Mouse (Mus musculus): ENCODE measurements around the gene Anxa2. TPM values are rescaled to one million over a fixed set of nuclear protein-coding genes. Genes with fewer than 3 reads are reported as not detected.

Gene Anxa2
- polyA plus RNA-seq (2014; fragmentation: Nextera tagmentation; extraction: Ambion mirVana), result 109 and 118 TPM in 2 replicates

DNA sequence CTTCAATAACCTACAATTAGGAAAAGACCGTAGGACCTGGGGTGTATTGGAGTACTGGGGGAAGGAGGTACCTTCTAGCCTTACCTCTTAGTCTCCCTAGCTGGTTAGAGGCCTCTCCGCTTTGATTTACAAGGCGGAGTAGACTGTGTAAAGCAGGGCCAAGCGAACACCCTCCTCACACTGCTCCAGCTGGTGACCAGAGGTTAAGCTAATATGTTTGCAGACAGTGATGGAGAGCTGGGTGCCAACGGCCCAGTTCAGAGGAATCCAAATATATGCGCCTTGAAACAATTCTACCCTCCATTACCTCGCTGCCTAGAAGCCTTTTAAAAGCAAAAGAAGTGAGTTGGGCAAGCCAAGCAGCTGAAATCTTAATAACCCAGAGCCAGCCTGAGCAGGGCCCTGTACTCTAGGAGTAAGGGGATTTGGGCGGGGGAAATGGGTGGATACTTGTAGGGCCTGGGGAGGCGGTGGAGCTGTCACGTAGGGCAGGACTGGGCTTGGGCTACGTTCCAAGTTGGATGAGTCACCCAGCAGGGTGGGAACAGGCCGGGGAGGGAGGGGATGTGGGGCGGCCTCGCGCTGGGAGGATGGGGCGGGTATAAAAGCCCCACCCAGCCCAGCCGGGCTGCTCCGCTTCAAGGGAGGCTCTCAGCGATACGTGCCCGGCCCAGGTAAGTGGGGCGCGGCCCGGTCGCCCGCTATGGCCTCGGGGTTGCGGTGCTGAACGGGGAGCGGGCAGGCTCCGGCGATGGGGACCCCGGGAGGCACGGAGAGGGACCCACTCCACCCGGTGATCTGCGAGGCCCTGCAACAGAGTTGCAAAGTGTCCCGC is at the start of gene Anxa2:
Gene Anxa2, plus strand, starts transcription at position 555 of the 835 bp plus-strand sequence.
- peak; percentile 89 for ATAC-seq
- peak; percentile 89 for DNase-seq (ENCODE audit: low spot score)
- peaks cover 3% of the 10 kb centered on the region; the same call in 1 of the 2 replicates for H3K4me1 ChIP-seq (ENCODE audit: control insufficient read depth, insufficient read depth, low read length)
- peak within 1 kb of the TSS; percentile 52; the same call in 1 of the 2 replicates for H3K27ac ChIP-seq (ENCODE audit: low read depth, low read length)
- 10% methylated on average over 32 of the region's 37 CpGs for WGBS
- no peaks in the 10 kb centered on the region for H3K36me3 ChIP-seq (ENCODE audit: control insufficient read depth, insufficient read depth, low read length)
- H3K9me3 ChIP-seq (replicated peaks; ENCODE audit: control insufficient read depth, low read length), result no peaks in the 10 kb centered on the region
- H3K27me3 ChIP-seq (replicated peaks; ENCODE audit: control insufficient read depth, insufficient read depth, low read length), result 0 out of 2 replicates have a peak, but pooled peaks cover 10% of the 10 kb centered on the region
- peak within 1 kb of the TSS; percentile 78 for H3K4me2 ChIP-seq (ENCODE audit: low read length)
- peak within 1 kb of the TSS; percentile 62 for H3K9ac ChIP-seq (ENCODE audit: low read length)
- H3K4me3 ChIP-seq (ENCODE audit: low read depth, low read length), result peak within 1 kb of the TSS; percentile 37

DNA sequence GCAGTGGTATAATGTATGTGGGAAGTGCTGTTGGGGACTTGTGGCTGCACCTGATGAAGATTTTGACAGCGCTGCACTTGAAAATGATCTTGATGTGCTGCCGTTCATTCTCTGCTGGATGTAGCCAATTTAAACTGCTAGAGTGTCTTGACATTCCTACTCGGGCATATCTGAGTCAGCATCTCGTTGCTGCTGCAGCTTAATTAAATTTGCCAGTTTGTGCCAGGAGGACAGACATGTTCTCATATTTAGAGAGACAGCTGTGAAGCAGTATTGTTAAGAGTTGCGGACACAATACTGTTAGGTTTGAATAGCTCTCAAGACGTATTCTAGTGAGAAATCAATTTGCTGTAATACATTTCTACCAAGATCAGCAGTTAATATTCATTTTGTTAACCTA is 48.7 kb upstream of the Anxa2 start:
- Histone ChIP-seq H3K27me3 (replicated peaks; ENCODE audit: control insufficient read depth, insufficient read depth, low read length) (no peaks in the 10 kb centered on the region), H3K9ac (ENCODE audit: low read length) (no peak overlapping the region), H3K4me2 (ENCODE audit: low read length) (no peak overlapping the region), H3K27ac (ENCODE audit: low read depth, low read length) (no peak overlapping the region), H3K36me3 (ENCODE audit: control insufficient read depth, insufficient read depth, low read length) (peaks cover 5% of the 10 kb centered on the region; the same call in 1 of the 2 replicates), H3K4me3 (ENCODE audit: low read depth, low read length) (no peak overlapping the region), H3K4me1 (ENCODE audit: control insufficient read depth, insufficient read depth, low read length) (no peaks in the 10 kb centered on the region), H3K9me3 (replicated peaks; ENCODE audit: control insufficient read depth, low read length) (no peaks in the 10 kb centered on the region)
- ATAC-seq (no peak), DNase-seq (ENCODE audit: low spot score) (peak; percentile 11)
- 48% methylated on average over 6 of the region's 6 CpGs for WGBS

DNA sequence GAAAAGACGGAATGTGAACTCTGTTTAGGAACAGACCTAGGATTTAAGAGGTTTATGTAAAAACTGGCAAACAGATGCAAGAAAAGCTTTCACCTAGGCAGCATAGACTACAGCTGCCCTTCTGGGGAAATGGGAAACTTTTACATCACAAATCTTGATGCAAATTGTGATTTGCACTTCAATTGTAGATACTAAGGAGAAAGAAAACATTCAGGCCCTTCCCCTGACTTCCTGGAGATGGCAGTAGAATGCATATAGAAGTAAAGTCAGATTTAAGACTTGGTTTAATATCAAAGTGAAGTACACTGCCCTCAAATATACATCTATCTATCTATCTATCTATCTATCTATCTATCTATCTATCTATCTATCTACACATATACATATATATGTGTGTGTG is 33.9 kb upstream of the Anxa2 start:
- Histone ChIP-seq H3K4me1 (ENCODE audit: control insufficient read depth, insufficient read depth, low read length) (no peaks in the 10 kb centered on the region), H3K36me3 (ENCODE audit: control insufficient read depth, insufficient read depth, low read length) (peaks cover 50% of the 10 kb centered on the region), H3K27me3 (replicated peaks; ENCODE audit: control insufficient read depth, insufficient read depth, low read length) (no peaks in the 10 kb centered on the region), H3K9ac (ENCODE audit: low read length) (no peak overlapping the region), H3K4me2 (ENCODE audit: low read length) (no peak overlapping the region), H3K4me3 (ENCODE audit: low read depth, low read length) (no peak overlapping the region), H3K27ac (ENCODE audit: low read depth, low read length) (no peak overlapping the region), H3K9me3 (replicated peaks; ENCODE audit: control insufficient read depth, low read length) (no peaks in the 10 kb centered on the region)
- no peak for ATAC-seq
- DNase-seq (ENCODE audit: low spot score), result peak; percentile 16
- WGBS, result 91% methylated on average over 1 of the region's 1 CpGs

DNA sequence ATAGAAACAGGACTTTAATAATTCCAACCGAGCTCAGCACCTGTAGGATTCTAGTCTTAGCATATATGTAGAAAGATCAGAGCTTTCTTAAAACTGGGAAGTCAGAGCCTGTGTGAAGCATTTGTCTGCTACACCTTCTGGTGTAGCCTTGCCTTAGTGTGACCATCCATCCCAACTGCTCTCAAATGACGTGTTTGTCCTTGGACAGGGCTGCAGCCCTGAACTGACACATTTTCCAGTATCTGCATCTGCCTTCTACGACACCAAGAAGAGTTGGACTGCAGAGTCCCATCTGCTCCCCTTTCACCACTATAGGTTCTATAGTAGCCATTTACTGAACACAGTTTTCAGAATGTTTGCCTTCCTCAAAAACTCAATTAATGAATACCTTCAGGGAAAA is 22.9 kb upstream of the Anxa2 start:
- Histone ChIP-seq H3K4me2 (ENCODE audit: low read length) (no peak overlapping the region), H3K4me1 (ENCODE audit: control insufficient read depth, insufficient read depth, low read length) (peaks cover 7% of the 10 kb centered on the region; the same call in 1 of the 2 replicates), H3K4me3 (ENCODE audit: low read depth, low read length) (no peak overlapping the region), H3K9ac (ENCODE audit: low read length) (no peak overlapping the region), H3K27ac (ENCODE audit: low read depth, low read length) (no peak overlapping the region), H3K36me3 (ENCODE audit: control insufficient read depth, insufficient read depth, low read length) (peaks cover 36% of the 10 kb centered on the region), H3K27me3 (replicated peaks; ENCODE audit: control insufficient read depth, insufficient read depth, low read length) (no peaks in the 10 kb centered on the region), H3K9me3 (replicated peaks; ENCODE audit: control insufficient read depth, low read length) (no peaks in the 10 kb centered on the region)
- WGBS, result 83% methylated on average over 3 of the region's 3 CpGs
- ATAC-seq, result no peak
- no peak for DNase-seq (ENCODE audit: low spot score)

DNA sequence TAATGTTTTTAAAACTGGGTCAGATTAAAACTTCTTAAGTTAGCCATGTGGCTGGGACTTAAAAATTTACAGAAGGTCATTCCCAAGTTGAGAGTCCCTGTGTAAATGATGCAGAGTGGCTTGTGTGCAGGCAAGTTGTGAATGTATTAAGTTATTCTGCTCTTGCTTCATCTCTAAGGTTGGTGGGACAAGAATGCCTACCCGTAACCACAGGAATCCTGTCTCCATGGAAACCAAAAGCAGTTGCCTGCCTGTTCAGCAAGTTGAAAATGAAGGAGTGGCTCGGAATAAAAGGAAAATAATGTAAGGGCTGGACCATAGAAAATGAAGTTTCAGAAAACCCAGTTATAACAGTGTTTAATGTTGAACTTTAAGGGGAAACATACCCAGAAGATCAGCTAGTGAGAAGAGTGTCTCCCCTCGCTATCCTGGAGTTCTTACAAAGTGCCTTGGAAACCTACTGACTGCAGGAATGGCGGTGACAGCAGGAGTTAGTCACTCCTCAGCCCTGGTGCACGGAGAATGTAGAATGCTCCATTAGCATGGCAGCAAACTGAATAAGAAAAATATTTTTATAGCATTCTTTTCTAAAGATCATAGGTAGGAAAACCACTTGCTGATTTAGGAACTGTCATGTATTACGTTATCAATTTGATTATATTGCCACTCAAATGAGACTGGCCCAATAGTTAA is 21.4 kb upstream of the Anxa2 start:
- H3K9ac ChIP-seq (ENCODE audit: low read length), result no peak overlapping the region
- H3K4me2 ChIP-seq (ENCODE audit: low read length), result no peak overlapping the region
- 0 out of 2 replicates have a peak, but pooled peaks have one; percentile 46 for ATAC-seq

DNA sequence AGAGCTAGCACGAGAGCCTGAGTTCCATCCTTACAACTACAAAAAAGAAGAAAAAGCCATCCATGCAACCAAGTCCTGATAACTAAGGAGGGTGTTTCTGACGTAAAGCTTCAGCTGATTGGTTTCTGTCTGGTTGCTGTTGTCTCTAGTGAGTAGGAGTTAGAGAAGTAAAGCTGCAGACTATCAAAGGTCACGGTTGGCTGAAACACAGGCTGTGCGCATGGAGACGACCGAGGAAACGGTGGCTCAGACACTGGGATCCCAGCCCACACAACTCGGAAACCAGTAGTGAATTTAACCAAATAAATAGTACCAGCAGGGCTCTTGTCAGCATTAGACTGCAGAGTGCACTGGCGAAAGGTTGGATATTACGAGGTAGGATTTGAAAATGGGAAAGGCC is 18.2 kb upstream of the Anxa2 start:
- no peak overlapping the region for H3K4me3 ChIP-seq (ENCODE audit: low read depth, low read length)
- H3K36me3 ChIP-seq (ENCODE audit: control insufficient read depth, insufficient read depth, low read length), result peaks cover 10% of the 10 kb centered on the region
- no peaks in the 10 kb centered on the region for H3K27me3 ChIP-seq (replicated peaks; ENCODE audit: control insufficient read depth, insufficient read depth, low read length)
- ATAC-seq (no peak), DNase-seq (ENCODE audit: low spot score) (no peak)
- WGBS, result 87% methylated on average over 10 of the region's 10 CpGs
- no peak overlapping the region for H3K27ac ChIP-seq (ENCODE audit: low read depth, low read length)
- no peak overlapping the region for H3K4me2 ChIP-seq (ENCODE audit: low read length)
- H3K9me3 ChIP-seq (replicated peaks; ENCODE audit: control insufficient read depth, low read length), result no peaks in the 10 kb centered on the region
- peaks cover 7% of the 10 kb centered on the region; the same call in 1 of the 2 replicates for H3K4me1 ChIP-seq (ENCODE audit: control insufficient read depth, insufficient read depth, low read length)
- H3K9ac ChIP-seq (ENCODE audit: low read length), result no peak overlapping the region

More for the DNA sequence above, 21.4 kb upstream of the Anxa2 start:
- H3K4me3 ChIP-seq (ENCODE audit: low read depth, low read length), result no peak overlapping the region
- H3K27me3 ChIP-seq (replicated peaks; ENCODE audit: control insufficient read depth, insufficient read depth, low read length), result no peaks in the 10 kb centered on the region
- no peaks in the 10 kb centered on the region for H3K9me3 ChIP-seq (replicated peaks; ENCODE audit: control insufficient read depth, low read length)
- H3K27ac ChIP-seq (ENCODE audit: low read depth, low read length), result no peak overlapping the region
- H3K36me3 ChIP-seq (ENCODE audit: control insufficient read depth, insufficient read depth, low read length), result peaks cover 24% of the 10 kb centered on the region
- 25% methylated on average over 6 of the region's 6 CpGs for WGBS
- peaks cover 7% of the 10 kb centered on the region; the same call in 1 of the 2 replicates for H3K4me1 ChIP-seq (ENCODE audit: control insufficient read depth, insufficient read depth, low read length)
- DNase-seq (ENCODE audit: low spot score), result peak; percentile 73

DNA sequence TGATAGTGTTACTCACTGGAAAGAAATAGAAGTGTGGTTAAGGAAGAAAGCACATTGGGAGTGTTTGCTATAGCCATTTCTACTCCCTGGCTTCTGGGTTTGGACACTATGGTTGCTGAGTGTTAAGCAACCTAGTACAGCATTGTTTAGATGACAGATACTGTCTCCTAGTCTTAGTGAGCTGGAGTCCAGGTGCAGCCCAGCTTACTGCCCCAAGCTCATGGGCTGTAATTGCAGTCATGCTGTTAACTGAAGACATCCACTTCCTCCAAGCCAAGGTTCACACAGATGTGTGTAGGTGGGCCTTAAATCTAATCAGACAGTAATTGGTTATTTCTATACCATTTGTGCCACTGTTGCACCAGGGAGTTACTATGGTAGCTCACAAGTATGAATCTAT is 17.8 kb upstream of the Anxa2 start:
- peaks cover 6% of the 10 kb centered on the region; the same call in 1 of the 2 replicates for H3K36me3 ChIP-seq (ENCODE audit: control insufficient read depth, insufficient read depth, low read length)
- no peaks in the 10 kb centered on the region for H3K9me3 ChIP-seq (replicated peaks; ENCODE audit: control insufficient read depth, low read length)
- no peak overlapping the region for H3K4me3 ChIP-seq (ENCODE audit: low read depth, low read length)
- no peak overlapping the region for H3K4me2 ChIP-seq (ENCODE audit: low read length)
- H3K4me1 ChIP-seq (ENCODE audit: control insufficient read depth, insufficient read depth, low read length), result peaks cover 7% of the 10 kb centered on the region; the same call in 1 of the 2 replicates
- DNase-seq (ENCODE audit: low spot score) (no peak), ATAC-seq (no peak)
- H3K27ac ChIP-seq (ENCODE audit: low read depth, low read length), result no peak overlapping the region
- no peaks in the 10 kb centered on the region for H3K27me3 ChIP-seq (replicated peaks; ENCODE audit: control insufficient read depth, insufficient read depth, low read length)
- no peak overlapping the region for H3K9ac ChIP-seq (ENCODE audit: low read length)

DNA sequence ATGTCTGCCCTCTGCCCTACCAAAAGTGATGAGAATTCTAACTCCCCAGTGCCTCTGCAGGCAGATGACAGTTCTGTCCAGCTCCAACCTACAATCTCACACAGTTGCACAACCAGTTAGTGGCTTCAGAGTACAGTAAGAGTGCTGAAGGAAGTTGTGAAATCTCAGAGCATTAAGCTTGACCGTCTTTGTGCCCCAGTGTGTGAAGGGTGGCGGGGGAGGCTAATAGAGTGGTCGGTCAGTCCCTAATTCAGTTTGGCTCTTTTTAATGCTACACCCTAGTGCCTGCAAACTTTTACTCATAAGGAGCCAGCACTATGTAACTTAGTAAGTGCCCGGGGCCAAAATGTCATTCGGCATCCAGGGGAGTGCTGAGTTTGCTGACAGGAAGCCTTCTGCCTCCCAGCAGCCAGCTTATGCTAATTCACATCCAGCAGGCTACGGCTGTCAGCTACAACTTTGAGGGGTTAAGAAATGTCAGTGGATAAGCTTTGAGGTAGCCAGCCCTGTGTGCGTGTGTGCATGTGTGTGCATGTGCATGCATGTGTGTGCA is 13.5 kb upstream of the Anxa2 start:
- H3K4me1 ChIP-seq (ENCODE audit: control insufficient read depth, insufficient read depth, low read length), result no peaks in the 10 kb centered on the region
- H3K4me3 ChIP-seq (ENCODE audit: low read depth, low read length), result no peak overlapping the region
- no peak overlapping the region; the same call in 1 of the 2 replicates for H3K27ac ChIP-seq (ENCODE audit: low read depth, low read length)
- no peaks in the 10 kb centered on the region for H3K36me3 ChIP-seq (ENCODE audit: control insufficient read depth, insufficient read depth, low read length)
- 45% methylated on average over 7 of the region's 7 CpGs for WGBS
- no peak overlapping the region for H3K9ac ChIP-seq (ENCODE audit: low read length)
- H3K9me3 ChIP-seq (replicated peaks; ENCODE audit: control insufficient read depth, low read length), result no peaks in the 10 kb centered on the region
- ATAC-seq, result no peak
- H3K4me2 ChIP-seq (ENCODE audit: low read length), result no peak overlapping the region
- DNase-seq (ENCODE audit: low spot score), result no peak
- H3K27me3 ChIP-seq (replicated peaks; ENCODE audit: control insufficient read depth, insufficient read depth, low read length), result no peaks in the 10 kb centered on the region

All from forebrain, embryonic 14.5 days (tissue).